Mouse (Mus musculus) embryonic facial prominence, embryonic 12.5 days (tissue): ENCODE measurements around the gene Krt86. TPM values are rescaled to one million over a fixed set of nuclear protein-coding genes. Genes with fewer than 3 reads are reported as not detected.
"Not testable (repeated sequence)": the region's sequence is repeated elsewhere in the genome, so short reads cannot be mapped to it uniquely, and the experiment has no call there.

Source experiments
- ATAC-seq: fragments of 200-750 bp; cut with Nextera tagmentation; 2 replicates; pipeline ENCODE4 v1.8.0; 2017; ENCODE audit not compliant: insufficient number of reproducible peaks, insufficient read depth, low FRiP score, low TSS enrichment
- H3K27ac ChIP-seq: fragments of 300-500 bp; sonication (generic); 2 replicates; pipeline ENCODE4 v1.5.1; 2016; ENCODE audit warnings: mild to moderate bottlenecking
- H3K27me3 ChIP-seq: fragments of 300-500 bp; sonication (generic); 2 replicates; pipeline ENCODE4 v1.6.1; 2016; ENCODE audit warnings: mild to moderate bottlenecking, moderate library complexity
- H3K36me3 ChIP-seq: fragments of 300-500 bp; sonication (generic); 2 replicates; pipeline ENCODE4 v1.6.1; 2016; ENCODE audit warnings: mild to moderate bottlenecking
- H3K4me1 ChIP-seq: fragments of 300-500 bp; sonication (generic); 2 replicates; pipeline ENCODE4 v1.6.1; 2016
- H3K4me2 ChIP-seq: fragments of 300-500 bp; sonication (generic); replicated peaks from 2 replicates; pipeline ENCODE4 v1.6.1; 2016; ENCODE audit warnings: mild to moderate bottlenecking, moderate library complexity
- H3K4me3 ChIP-seq: fragments of 300-500 bp; sonication (generic); 2 replicates; pipeline ENCODE4 v1.5.1; 2016; ENCODE audit warnings: mild to moderate bottlenecking
- H3K9ac ChIP-seq: fragments of 300-500 bp; sonication (generic); 2 replicates; pipeline ENCODE4 v1.6.1; 2016; ENCODE audit warnings: mild to moderate bottlenecking, moderate library complexity
- H3K9me3 ChIP-seq: fragments of 300-500 bp; sonication (generic); 2 replicates; pipeline ENCODE4 v1.6.1; 2016; ENCODE audit warnings: mild to moderate bottlenecking, moderate library complexity
- WGBS: fragments of 180-500 bp; shearing (Covaris S2); methylation state at CpG from one replicate; pipeline ENCODE4 v1.1.7; 2016; 5-methylcytosine and 5-hydroxymethylcytosine counted together
- polyA plus RNA-seq: library from polyadenylated mRNA; unstranded; fragments of >200 nt; fragmentation: Nextera tagmentation; extraction: Ambion mirVana; gene quantifications from 2 replicates; pipeline ENCODE4 v1.2.1, GENCODE M21; 2016

Gene Krt86
- polyA plus RNA-seq, 1 experiment from 2014 or later = not detected

DNA sequence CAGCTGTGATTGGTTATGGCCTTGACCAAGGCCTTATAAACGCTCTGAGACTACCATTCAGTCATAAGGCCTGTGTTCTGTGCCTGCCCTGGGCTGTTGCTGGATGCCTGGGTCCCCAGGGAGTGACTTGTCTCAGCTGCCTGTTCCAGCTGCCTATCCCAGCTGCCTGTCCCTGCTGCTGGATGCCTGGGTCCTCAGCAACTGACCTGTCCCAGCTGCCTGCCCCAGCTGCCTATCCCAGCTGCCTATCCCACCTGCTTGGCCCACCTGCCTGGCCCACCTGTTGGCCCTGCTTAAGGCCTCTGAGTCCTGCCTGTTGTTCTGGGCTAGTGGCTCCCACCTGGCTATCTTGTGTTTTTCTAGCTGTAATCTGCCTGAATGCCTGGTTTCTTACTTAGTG is 20.9 kb downstream of the Krt86 start:
- no peaks in the 10 kb centered on the region for H3K4me1 ChIP-seq
- no peak for ATAC-seq
- WGBS = 48% methylated on average over 1 of the region's 1 CpGs

DNA sequence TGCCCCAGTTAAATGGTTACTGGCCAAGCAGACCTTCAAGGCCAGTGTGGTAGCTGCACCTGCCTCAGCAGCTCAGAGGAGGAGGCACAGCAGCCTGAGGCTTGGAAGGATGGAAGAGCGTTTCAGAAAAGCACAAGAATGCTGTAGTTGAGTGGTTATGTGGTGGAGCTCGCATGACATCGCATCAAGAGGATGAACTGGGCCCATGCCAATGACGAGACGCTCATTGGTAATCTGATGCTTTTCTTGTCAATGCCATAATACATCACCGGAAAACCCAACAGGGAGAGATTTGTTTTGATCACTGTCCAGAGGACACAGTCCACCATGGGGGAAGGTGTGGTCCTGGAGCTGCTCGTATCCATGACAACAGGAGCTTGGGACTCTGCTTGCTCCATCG is 22.0 kb downstream of the Krt86 start:
- ATAC-seq = no peak
- WGBS = 82% methylated on average over 8 of the region's 8 CpGs
- no peak overlapping the region for H3K9ac ChIP-seq
- no peaks in the 10 kb centered on the region for H3K27me3 ChIP-seq
- H3K36me3 ChIP-seq = no peaks in the 10 kb centered on the region
- no peak overlapping the region for H3K4me3 ChIP-seq
- no peak overlapping the region for H3K27ac ChIP-seq
- H3K4me2 ChIP-seq = no peak overlapping the region
- H3K4me1 ChIP-seq = no peaks in the 10 kb centered on the region
- no peaks in the 10 kb centered on the region for H3K9me3 ChIP-seq

More for the DNA sequence above, 20.9 kb downstream of the Krt86 start:
- Histone ChIP-seq H3K9ac (no peak overlapping the region), H3K9me3 (no peaks in the 10 kb centered on the region), H3K36me3 (no peaks in the 10 kb centered on the region), H3K4me2 (no peak overlapping the region), H3K27me3 (no peaks in the 10 kb centered on the region), H3K27ac (no peak overlapping the region), H3K4me3 (no peak overlapping the region)

DNA sequence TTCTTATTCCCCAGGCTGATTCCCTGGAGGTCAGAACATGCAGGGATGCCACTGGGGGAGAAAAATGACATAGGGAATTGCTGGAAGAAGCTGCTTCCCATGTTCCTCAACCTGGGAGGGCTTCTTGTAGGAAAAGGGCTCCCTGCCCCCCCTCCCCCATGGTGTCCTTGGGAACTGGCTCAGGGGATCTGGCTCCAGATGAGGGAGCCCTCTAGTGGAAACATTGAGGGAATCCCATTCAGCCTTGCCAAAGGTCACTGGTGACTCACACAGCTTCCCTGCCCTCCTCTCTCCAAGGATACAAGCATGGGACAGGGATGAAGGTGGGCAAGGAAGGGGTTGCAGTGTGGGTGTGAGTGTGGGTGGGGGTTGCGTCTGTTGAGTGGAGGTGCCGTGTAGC is 23.9 kb downstream of the Krt86 start:
- Histone ChIP-seq H3K9ac (no peak overlapping the region), H3K9me3 (no peaks in the 10 kb centered on the region), H3K4me2 (no peak overlapping the region), H3K27me3 (no peaks in the 10 kb centered on the region), H3K4me3 (no peak overlapping the region), H3K27ac (no peak overlapping the region), H3K4me1 (no peaks in the 10 kb centered on the region), H3K36me3 (no peaks in the 10 kb centered on the region)
- no peak for ATAC-seq
- WGBS = 75% methylated on average over 2 of the region's 2 CpGs

GRCm38 (mm10) chr15:101506896-101507758 is 33.8 kb downstream of the Krt86 start:
- no peak overlapping the region for H3K9ac ChIP-seq
- WGBS = 42% methylated on average over 14 of the region's 14 CpGs
- no peak overlapping the region for H3K4me2 ChIP-seq
- no peaks in the 10 kb centered on the region for H3K4me1 ChIP-seq
- H3K9me3 ChIP-seq = no peaks in the 10 kb centered on the region
- ATAC-seq = no peak
- H3K4me3 ChIP-seq = no peak overlapping the region
- no peaks in the 10 kb centered on the region for H3K27me3 ChIP-seq
- H3K27ac ChIP-seq = no peak overlapping the region
- H3K36me3 ChIP-seq = no peaks in the 10 kb centered on the region

GRCm38 (mm10) chr15:101508247-101508646 is 35.0 kb downstream of the Krt86 start:
- H3K4me3 ChIP-seq = no peak overlapping the region
- no peak overlapping the region for H3K27ac ChIP-seq
- ATAC-seq = no peak
- no peak overlapping the region for H3K9ac ChIP-seq
- no peaks in the 10 kb centered on the region for H3K9me3 ChIP-seq
- H3K27me3 ChIP-seq = no peaks in the 10 kb centered on the region
- 65% methylated on average over 9 of the region's 9 CpGs for WGBS
- H3K4me1 ChIP-seq = no peaks in the 10 kb centered on the region
- no peak overlapping the region for H3K4me2 ChIP-seq
- no peaks in the 10 kb centered on the region for H3K36me3 ChIP-seq

DNA sequence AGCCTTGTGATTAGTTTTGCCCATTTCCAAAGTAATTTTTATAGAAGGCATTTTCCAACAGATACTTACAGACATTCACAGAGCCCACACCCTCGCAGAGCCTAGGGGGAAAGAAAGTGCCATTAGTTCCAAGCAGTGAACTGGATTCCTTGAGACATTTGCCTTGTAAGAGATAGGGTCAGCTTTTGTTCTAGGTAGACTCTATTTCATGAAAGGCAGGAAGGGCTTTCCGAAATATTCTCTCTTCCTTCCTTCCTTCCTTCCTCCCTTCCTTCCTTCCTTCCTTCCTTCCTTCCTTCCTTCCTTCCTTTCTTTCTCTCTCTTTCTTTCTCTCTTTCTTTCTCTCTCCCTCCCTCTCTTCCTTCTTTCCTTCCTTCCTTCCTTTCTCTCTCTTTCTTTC is 43.9 kb downstream of the Krt86 start, which contains the start of gene Gm49425:
Gene Gm49425 (minus strand): TSS at position 101 of the 400 bp plus-strand sequence.
- H3K9ac ChIP-seq, H3K4me3 ChIP-seq, H3K27me3 ChIP-seq, H3K27ac ChIP-seq, ATAC-seq, H3K4me1 ChIP-seq, H3K36me3 ChIP-seq, H3K9me3 ChIP-seq, H3K4me2 ChIP-seq: not testable (repeated sequence)
- WGBS = 85% methylated on average over 2 of the region's 2 CpGs

- WGBS = 17% methylated on average over 2 of the region's 2 CpGs
- Histone ChIP-seq H3K9ac (no peak overlapping the region), H3K9me3 (no peaks in the 10 kb centered on the region), H3K4me3 (no peak overlapping the region), H3K36me3 (no peaks in the 10 kb centered on the region), H3K4me2 (no peak overlapping the region), H3K4me1 (no peaks in the 10 kb centered on the region), H3K27me3 (no peaks in the 10 kb centered on the region; the same call in 1 of the 2 replicates), H3K27ac (no peak overlapping the region)
- no peak for ATAC-seq
These were observed 46.5 kb downstream of the Krt86 start for GRCm38 (mm10) chr15:101519792-101520191.

DNA sequence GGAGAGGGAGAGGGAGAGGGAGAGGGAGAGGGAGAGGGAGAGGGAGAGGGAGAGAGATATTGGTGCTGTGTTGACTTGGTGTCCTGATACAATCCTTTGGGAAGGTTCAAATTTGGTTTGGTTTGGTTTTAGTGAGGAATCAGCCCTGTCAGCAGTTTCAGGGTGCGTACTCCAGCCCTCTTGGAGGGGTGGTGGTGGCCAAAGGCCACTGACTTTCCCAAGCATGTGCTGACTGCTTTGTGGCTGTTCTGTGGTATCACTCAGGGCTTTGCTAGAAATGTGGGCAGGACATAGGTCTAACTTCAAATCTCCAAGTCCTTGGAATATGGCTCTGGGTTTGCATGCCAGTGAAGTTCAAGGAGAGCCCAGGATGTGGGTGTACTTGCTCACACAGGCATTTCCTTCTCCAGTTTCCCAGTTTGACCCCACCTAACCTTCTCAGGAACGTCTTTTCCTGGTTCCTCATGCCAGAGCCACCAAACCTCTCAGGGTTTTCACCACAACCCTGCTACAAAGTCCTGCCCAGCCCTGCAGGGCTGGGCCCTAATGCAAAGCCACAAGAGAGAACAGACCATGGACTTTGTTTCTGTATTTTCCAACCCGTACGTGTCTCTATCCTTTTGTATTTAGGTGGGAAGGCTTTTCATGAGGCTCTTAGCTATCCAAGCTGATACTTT is 49.4 kb downstream of the Krt86 start:
- Histone ChIP-seq H3K27me3 (no peaks in the 10 kb centered on the region; the same call in 1 of the 2 replicates), H3K4me2 (no peak overlapping the region), H3K4me3 (no peak overlapping the region), H3K36me3 (no peaks in the 10 kb centered on the region), H3K27ac (no peak overlapping the region), H3K9me3 (no peaks in the 10 kb centered on the region), H3K9ac (no peak overlapping the region), H3K4me1 (no peaks in the 10 kb centered on the region)
- ATAC-seq = no peak
- 68% methylated on average over 4 of the region's 4 CpGs for WGBS

Other genes starting within 250 kb of the Krt86 start
- 9.5 and 10.7 TPM in 2 replicates for gene Grasp, start 249.3 kb upstream of the Krt86 start, polyA plus RNA-seq
- 8.2 and 8.7 TPM in 2 replicates for gene Nr4a1, start 219.2 kb upstream of the Krt86 start, polyA plus RNA-seq
- gene Atg101, start 189.2 kb upstream of the Krt86 start, polyA plus RNA-seq = 61.7 and 64.5 TPM in 2 replicates
- 1.0 and 1.1 TPM in 2 replicates for gene 6030408B16Rik, start 180.3 kb upstream of the Krt86 start, polyA plus RNA-seq
- gene Krt80, start 103.3 kb upstream of the Krt86 start, polyA plus RNA-seq = 0.35 and 0.45 TPM in 2 replicates
- 14.2 and 15.7 TPM in 2 replicates for gene Krt7, start 62.4 kb upstream of the Krt86 start, polyA plus RNA-seq
- gene Krt87, start 34.7 kb upstream of the Krt86 start, polyA plus RNA-seq = 0.53 and 0.54 TPM in 2 replicates
- gene Krt88, start 25.7 kb upstream of the Krt86 start, polyA plus RNA-seq = not detected in 2 replicates
- not detected in 2 replicates for gene Krt81, start 9.7 kb upstream of the Krt86 start, polyA plus RNA-seq
- gene Krt83, start 18.0 kb downstream of the Krt86 start, polyA plus RNA-seq = not detected in 2 replicates
- gene Gm49425, start 43.8 kb downstream of the Krt86 start, polyA plus RNA-seq = not detected in 2 replicates
- 0.06 TPM in 1 of 2 replicates, not detected in the other for gene Krt84, start 59.3 kb downstream of the Krt86 start, polyA plus RNA-seq
- not detected in 2 replicates for gene Krt82, start 77.2 kb downstream of the Krt86 start, polyA plus RNA-seq
- 0.34 and 0.59 TPM in 2 replicates for gene Krt90, start 89.5 kb downstream of the Krt86 start, polyA plus RNA-seq
- gene Krt75, start 100.4 kb downstream of the Krt86 start, polyA plus RNA-seq = 0.36 and 0.64 TPM in 2 replicates
- gene Gm5414, start 154.7 kb downstream of the Krt86 start, polyA plus RNA-seq = not detected in 2 replicates
- not detected in 2 replicates for gene Gm5478, start 173.9 kb downstream of the Krt86 start, polyA plus RNA-seq
- not detected in 2 replicates for gene Krt6b, start 206.8 kb downstream of the Krt86 start, polyA plus RNA-seq
- 1.4 and 1.6 TPM in 2 replicates for gene Krt6a, start 220.8 kb downstream of the Krt86 start, polyA plus RNA-seq
- 73.2 and 80.6 TPM in 2 replicates for gene Krt5, start 239.4 kb downstream of the Krt86 start, polyA plus RNA-seq